Mouse (Mus musculus) heart, adult 9 months (tissue): ENCODE measurements around the gene Tbx1.
"Not testable (repeated sequence)": the region's sequence is repeated elsewhere in the genome, so short reads cannot be mapped to it uniquely, and the experiment has no call there.

ENCODE experiments used
- DNase-seq, 2 experiments: peaks; one replicate each; pipeline ENCODE4 v3.0.0; 2022; ENCODE audit warnings: low spot score in 2 of 2

The Tbx1 gene

GRCm38 (mm10) chr16:18552106-18552710 lies 38.3 kb downstream of the Tbx1 start:
- DNase-seq, result no peak

DNA sequence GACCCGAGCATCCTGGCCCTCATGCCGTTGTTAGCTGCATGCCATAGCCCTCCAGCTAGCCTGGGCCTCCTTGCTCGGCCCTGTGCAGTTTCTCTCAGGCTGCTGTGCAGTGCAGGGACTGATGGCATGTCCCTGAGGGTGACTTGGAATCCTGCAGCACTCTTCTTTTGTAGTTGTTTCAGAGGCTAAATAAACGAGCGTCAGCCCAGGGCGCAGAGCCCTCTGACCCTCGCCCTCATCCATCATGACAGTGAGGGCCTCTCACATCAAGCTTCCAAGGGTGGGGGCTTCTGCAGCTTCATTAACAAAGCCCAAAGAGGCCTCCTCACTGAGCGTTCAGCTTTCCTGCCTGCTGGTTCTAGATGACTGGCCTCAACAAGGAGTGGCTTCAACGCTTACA lies 38.9 kb downstream of the Tbx1 start:
- no peak for DNase-seq

DNA sequence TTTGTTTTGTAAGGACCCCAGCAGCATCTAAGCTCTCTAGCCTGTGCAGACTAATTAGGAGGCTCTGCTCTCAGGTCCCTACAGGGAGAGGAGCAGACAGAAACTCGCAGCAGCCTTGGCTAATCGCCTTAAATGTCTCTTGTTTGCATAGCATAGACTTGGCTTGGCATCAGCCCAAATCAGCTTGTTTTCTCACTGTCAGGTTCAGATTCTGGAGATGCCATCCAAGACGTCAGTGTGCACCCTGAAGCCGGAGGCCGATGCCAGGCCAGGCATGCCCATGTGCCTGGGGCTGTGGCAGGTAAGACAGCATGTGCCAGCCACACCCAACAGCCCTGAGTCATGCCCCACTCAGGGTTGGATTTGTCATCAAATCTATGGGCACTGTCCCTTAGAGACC lies 42.6 kb downstream of the Tbx1 start:
- DNase-seq, result no peak

GRCm38 (mm10) chr16:18543151-18543829 lies 47.2 kb downstream of the Tbx1 start:
- DNase-seq, result no peak

- DNase-seq, result no peak
Measured at GRCm38 (mm10) chr16:18539281-18539680, 51.2 kb downstream of the Tbx1 start.

DNA sequence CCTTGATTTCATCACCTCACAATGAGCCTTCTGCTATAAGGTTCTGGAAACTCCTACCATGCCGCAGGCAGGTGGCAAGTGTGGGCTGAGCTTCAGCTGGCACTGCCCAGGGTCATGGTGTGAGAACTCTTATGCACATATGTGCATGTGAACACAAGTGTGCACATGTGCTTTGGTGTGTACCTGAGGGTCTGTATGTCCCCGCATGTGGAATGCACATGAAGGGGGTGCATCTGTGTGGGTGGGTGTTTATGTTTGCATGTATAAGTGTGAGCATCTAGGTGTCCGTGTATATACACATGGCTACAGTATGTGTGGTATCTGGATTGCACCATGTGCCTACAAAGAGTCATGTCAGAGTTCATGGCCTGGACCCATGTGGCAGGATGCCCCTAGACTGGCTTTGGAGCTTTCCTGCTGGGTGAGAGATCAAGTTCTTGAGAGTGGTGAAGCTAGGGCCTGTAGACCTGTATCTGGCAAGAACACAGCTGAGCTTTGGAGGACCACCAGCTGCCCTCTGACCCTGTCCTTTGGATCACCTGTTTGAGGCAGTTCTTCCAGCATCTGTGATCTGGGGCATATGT lies 53.0 kb downstream of the Tbx1 start:
- DNase-seq, result no peak

DNA sequence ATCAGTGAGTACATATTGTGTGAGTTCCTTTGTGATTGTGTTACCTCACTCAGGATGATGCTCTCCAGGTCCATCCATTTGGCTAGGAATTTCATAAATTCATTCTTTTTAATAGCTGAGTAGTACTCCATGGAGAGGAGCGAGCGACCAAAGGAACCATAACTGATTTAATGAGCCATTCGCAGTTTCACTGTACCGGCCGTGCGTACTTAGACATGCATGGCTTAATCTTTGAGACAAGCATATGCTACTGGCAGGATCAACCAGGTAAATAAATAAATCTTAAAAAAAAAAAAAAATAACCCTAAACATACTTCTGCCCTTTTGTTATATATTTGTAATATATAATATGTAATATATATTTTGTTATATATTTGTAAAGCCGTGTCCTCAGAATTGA lies 57.4 kb downstream of the Tbx1 start:
- DNase-seq, result not testable (repeated sequence)
